In the genomic region with DNA sequence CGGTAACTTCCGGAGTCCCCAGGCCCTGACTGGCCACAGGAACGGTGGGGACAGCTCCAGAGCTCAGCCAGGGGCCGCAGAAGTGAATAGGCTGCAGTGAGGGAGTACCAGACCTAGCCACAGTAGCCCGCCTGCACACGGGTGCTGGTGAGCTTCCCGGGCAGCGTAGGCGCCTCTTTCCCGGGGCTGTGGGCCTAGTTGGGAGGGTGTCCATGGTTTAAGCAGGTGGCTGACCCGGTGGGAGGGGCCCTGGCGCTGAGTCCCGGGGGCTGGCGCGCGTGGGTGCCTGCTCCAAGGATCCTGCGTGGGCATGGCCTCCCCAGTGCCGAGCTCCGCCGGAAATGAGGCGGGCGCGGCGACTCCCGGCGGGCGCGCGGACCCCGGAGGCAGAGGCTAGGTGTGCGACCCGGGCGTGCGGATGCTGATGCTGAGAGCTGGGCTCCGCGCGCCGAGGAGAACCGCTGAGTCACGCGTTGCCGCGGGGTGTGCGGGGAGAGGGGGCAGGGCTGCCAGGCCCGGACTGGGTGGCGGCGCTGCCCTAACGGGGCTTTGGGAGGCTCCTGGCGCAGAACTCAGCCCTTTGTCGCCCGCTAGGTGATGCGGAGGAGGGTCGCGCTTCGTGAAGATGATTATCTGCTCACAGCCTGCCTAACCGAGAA, we compare ENCODE assay signal across 8 mouse cellular contexts. TPM values are rescaled to one million over a fixed set of nuclear protein-coding genes. Genes with fewer than 3 reads are reported as not detected.
DNase-seq lines count a peak whose midpoint lies in the region; ATAC-seq and TF ChIP-seq lines count a peak whose summit lies in the region.

No protein-coding gene starts in this region.

- H3K4me2 ChIP-seq in heart, embryonic 12.5 days: peak overlapping the region; percentile 85
- peak overlapping the region; percentile 82 for H3K4me2 ChIP-seq in embryonic facial prominence, embryonic 14.5 days (ENCODE audit: low read depth, low read length)
- peak overlapping the region; percentile 83 for H3K4me2 ChIP-seq in midbrain, postnatal 0 days (ENCODE audit: low read depth, low read length, poor library complexity, severe bottlenecking)
- H3K4me2 ChIP-seq in lung, postnatal 0 days (replicated peaks; ENCODE audit: low read depth, low read length): no peak overlapping the region

- H3K27ac ChIP-seq in heart, embryonic 12.5 days (ENCODE audit: poor library complexity, severe bottlenecking): no peak overlapping the region
- no peak overlapping the region for H3K27ac ChIP-seq in embryonic facial prominence, embryonic 14.5 days (replicated peaks; ENCODE audit: low read depth, low read length)
- H3K27ac ChIP-seq in midbrain, postnatal 0 days (ENCODE audit: low read depth, low read length): peak overlapping the region; percentile 83
- no peak overlapping the region for H3K27ac ChIP-seq in lung, postnatal 0 days (ENCODE audit: low read length)

- H3K9ac ChIP-seq in heart, embryonic 12.5 days: peak overlapping the region; percentile 34; the same call in 1 of the 2 replicates
- no peak overlapping the region for H3K9ac ChIP-seq in embryonic facial prominence, embryonic 14.5 days (ENCODE audit: low read depth, low read length)
- H3K9ac ChIP-seq in midbrain, postnatal 0 days (replicated peaks; ENCODE audit: low read length, poor library complexity, severe bottlenecking): peak overlapping the region; percentile 91
- H3K9ac ChIP-seq in lung, postnatal 0 days (replicated peaks; ENCODE audit: low read depth): no peak overlapping the region

- TF ChIP-seq EP300 in lung, postnatal 0 days (IDR thresholded peaks at IDR 0.05): no peak

- ATAC-seq in heart, embryonic 12.5 days (ENCODE audit: insufficient number of reproducible peaks, low FRiP score): no peak
- ATAC-seq in embryonic facial prominence, embryonic 14.5 days (ENCODE audit: low read depth): 0 out of 2 replicates have a peak, but pooled peaks have one; percentile 35
- ATAC-seq in midbrain, postnatal 0 days (ENCODE audit: low FRiP score): peak; percentile 45
- no peak for ATAC-seq in inflammation-experienced regulatory T-cells, adult 6 months
- ATAC-seq in lung, postnatal 0 days: no peak

- DNase-seq in heart, adult 9 months (ENCODE audit: low spot score in 2 of 2): no peak
- DNase-seq in R1 (ENCODE audit: low read depth, low spot score): peak; percentile 44
- no peak for DNase-seq in embryonic facial prominence, embryonic 14.5 days (ENCODE audit: low spot score)
- peak; percentile 57 to 62 for DNase-seq in layer of hippocampus, adult 8-10 months (ENCODE audit: low spot score in 2 of 2)
- DNase-seq in midbrain, postnatal 0 days (ENCODE audit: low spot score): no peak
- no peak for DNase-seq in lung, postnatal 0 days (ENCODE audit: low spot score)

- H3K4me1 ChIP-seq in heart, embryonic 12.5 days (replicated peaks): peaks cover 21% of the 10 kb centered on the region
- H3K4me1 ChIP-seq in embryonic facial prominence, embryonic 14.5 days (ENCODE audit: control insufficient read depth, insufficient read depth, low read length): no peaks in the 10 kb centered on the region; the same call in 1 of the 2 replicates
- peaks cover 18% of the 10 kb centered on the region for H3K4me1 ChIP-seq in midbrain, postnatal 0 days (ENCODE audit: insufficient read depth, low read length)
- H3K4me1 ChIP-seq in lung, postnatal 0 days (ENCODE audit: insufficient read depth, low read depth, low read length): no peaks in the 10 kb centered on the region

- TF ChIP-seq CTCF in midbrain, postnatal 0 days (IDR thresholded peaks at IDR 0.05): no peak
- TF ChIP-seq CTCF in lung, postnatal 0 days (IDR thresholded peaks at IDR 0.05): no peak

- peaks cover 99% of the 10 kb centered on the region for H3K27me3 ChIP-seq in heart, embryonic 12.5 days (replicated peaks)
- peaks cover 91% of the 10 kb centered on the region for H3K27me3 ChIP-seq in embryonic facial prominence, embryonic 14.5 days (replicated peaks; ENCODE audit: control insufficient read depth, insufficient read depth, low read length)
- H3K27me3 ChIP-seq in midbrain, postnatal 0 days (ENCODE audit: insufficient read depth, low read length): peaks cover 14% of the 10 kb centered on the region
- peaks cover 49% of the 10 kb centered on the region for H3K27me3 ChIP-seq in lung, postnatal 0 days (replicated peaks; ENCODE audit: insufficient read depth, low read length)

- H3K9me3 ChIP-seq in heart, embryonic 12.5 days (replicated peaks): peaks cover 8% of the 10 kb centered on the region
- H3K9me3 ChIP-seq in embryonic facial prominence, embryonic 14.5 days (ENCODE audit: control insufficient read depth, low read length): no peaks in the 10 kb centered on the region
- H3K9me3 ChIP-seq in midbrain, postnatal 0 days (ENCODE audit: low read length): no peaks in the 10 kb centered on the region
- H3K9me3 ChIP-seq in lung, postnatal 0 days (ENCODE audit: low read length): no peaks in the 10 kb centered on the region

- peak overlapping the region; percentile 56 for H3K4me3 ChIP-seq in heart, embryonic 12.5 days
- peak overlapping the region; percentile 45 for H3K4me3 ChIP-seq in embryonic facial prominence, embryonic 14.5 days (ENCODE audit: low read depth, low read length)
- H3K4me3 ChIP-seq in midbrain, postnatal 0 days (ENCODE audit: low read depth, low read length): peak overlapping the region; percentile 74
- no peak overlapping the region for H3K4me3 ChIP-seq in lung, postnatal 0 days (ENCODE audit: low read depth, low read length)

- no peaks in the 10 kb centered on the region for H3K36me3 ChIP-seq in heart, embryonic 12.5 days
- no peaks in the 10 kb centered on the region for H3K36me3 ChIP-seq in embryonic facial prominence, embryonic 14.5 days (ENCODE audit: control insufficient read depth, insufficient read depth, low read length)
- no peaks in the 10 kb centered on the region; the same call in 1 of the 2 replicates for H3K36me3 ChIP-seq in midbrain, postnatal 0 days (ENCODE audit: insufficient read depth, low read length)
- no peaks in the 10 kb centered on the region for H3K36me3 ChIP-seq in lung, postnatal 0 days (ENCODE audit: insufficient read depth, low read length)

- under 1% methylated on average over 55 of the region's 56 CpGs for WGBS in heart, embryonic 12.5 days
- WGBS in embryonic facial prominence, embryonic 14.5 days: 2% methylated on average over 37 of the region's 56 CpGs
- under 1% methylated on average over 35 of the region's 56 CpGs for WGBS in midbrain, postnatal 0 days
- under 1% methylated on average over 38 of the region's 56 CpGs for WGBS in lung, postnatal 0 days

RNA-seq across cellular contexts. Expression of a gene that starts 1.4 kb away (rescaled TPM):
- polyA plus RNA-seq in heart, embryonic 12.5 days (2016; fragmentation: Nextera tagmentation; extraction: Ambion mirVana): 0.04 and 0.14 TPM in 2 replicates
- polyA plus RNA-seq in embryonic facial prominence, embryonic 14.5 days (2014; fragmentation: Nextera tagmentation; extraction: Ambion mirVana): 2.9 and 3.1 TPM in 2 replicates
- total RNA-seq in layer of hippocampus, adult 8-10 months (2022): 100 to 1,000 TPM; 315 to 377 (median 346) TPM
- 205 and 231 TPM in 2 replicates for total RNA-seq in midbrain, postnatal 0 days (2014; rRNA removed)
- 89.0 and 91.8 TPM in 2 replicates for polyA plus RNA-seq in midbrain, postnatal 0 days (2015; fragmentation: Nextera tagmentation; extraction: Ambion mirVana)
- under 1 TPM in 1 of 3 experiments, not detected in 2; 0.40 TPM for polyA plus RNA-seq in inflammation-experienced regulatory T-cells, adult 6 months (2017; shearing (Covaris generic))
- 0.04 TPM in 1 of 2 replicates, not detected in the other for polyA plus RNA-seq in lung, postnatal 0 days (2015; fragmentation: Nextera tagmentation; extraction: Ambion mirVana)

RNA-seq across cellular contexts. Expression of a gene that starts 39.3 kb away (rescaled TPM):
- 18.4 and 19.7 TPM in 2 replicates for polyA plus RNA-seq in heart, embryonic 12.5 days (2016; fragmentation: Nextera tagmentation; extraction: Ambion mirVana)
- 22.2 and 24.2 TPM in 2 replicates for polyA plus RNA-seq in embryonic facial prominence, embryonic 14.5 days (2014; fragmentation: Nextera tagmentation; extraction: Ambion mirVana)
- total RNA-seq in layer of hippocampus, adult 8-10 months (2022): 10 to 100 TPM; 26.8 to 50.4 (median 37.5) TPM
- 22.6 and 26.2 TPM in 2 replicates for total RNA-seq in midbrain, postnatal 0 days (2014; rRNA removed)
- polyA plus RNA-seq in midbrain, postnatal 0 days (2015; fragmentation: Nextera tagmentation; extraction: Ambion mirVana): 15.6 and 15.8 TPM in 2 replicates
- polyA plus RNA-seq in inflammation-experienced regulatory T-cells, adult 6 months (2017; shearing (Covaris generic)): 10 to 100 TPM; 20.7 to 27.4 (median 23.2) TPM
- 14.8 and 15.7 TPM in 2 replicates for polyA plus RNA-seq in lung, postnatal 0 days (2015; fragmentation: Nextera tagmentation; extraction: Ambion mirVana)

Comparison
In these comparisons a context has a peak if more than half of its experiments do, and no peak if none do; other contexts are left out.
1. ATAC-seq: peak in embryonic facial prominence, embryonic 14.5 days (single experiment) and midbrain, postnatal 0 days (single experiment); none in heart, embryonic 12.5 days (single experiment), inflammation-experienced regulatory T-cells, adult 6 months (single experiment) and lung, postnatal 0 days (single experiment).
2. H3K9ac ChIP-seq: peak in heart, embryonic 12.5 days (single experiment) and midbrain, postnatal 0 days (single experiment); none in embryonic facial prominence, embryonic 14.5 days (single experiment) and lung, postnatal 0 days (single experiment).
3. DNase-seq: peak in R1 (single experiment) and layer of hippocampus, adult 8-10 months (2 of 2); none in heart, adult 9 months (0 of 2), embryonic facial prominence, embryonic 14.5 days (single experiment), midbrain, postnatal 0 days (single experiment) and lung, postnatal 0 days (single experiment).
4. RNA of a gene that starts 1.4 kb away (polyA plus RNA-seq): 89.0 to 91.8 TPM in midbrain, postnatal 0 days; 2.9 to 3.1 TPM in embryonic facial prominence, embryonic 14.5 days, 0.04 to 0.14 TPM in heart, embryonic 12.5 days, 0.04 TPM in lung, postnatal 0 days and 0.40 TPM in inflammation-experienced regulatory T-cells, adult 6 months; every median in the first group is over 10 times any median in the second.